Mouse (Mus musculus) layer of hippocampus, postnatal 10 days (tissue): ENCODE data around the gene Vmn1r215. TPM values are rescaled to one million over a fixed set of nuclear protein-coding genes. Genes with fewer than 3 reads are reported as not detected.
"Not testable (repeated sequence)": the region's sequence is repeated elsewhere in the genome, so short reads cannot be mapped to it uniquely, and the experiment has no call there.

ENCODE experiments used
- DNase-seq, 2 experiments: peaks; one replicate each; pipeline ENCODE4 v3.0.0; 2021; ENCODE audit warnings: low spot score in 2 of 2
- long read RNA-seq: library from polyadenylated mRNA; stranded (forward); transcript quantifications from one replicate; pipeline ENCODE4 v2.0.0, GENCODE M21; 2023
- total RNA-seq, 2 experiments: library from RNA; stranded (reverse); gene quantifications; 2 replicates each; pipeline ENCODE4 v1.2.3; 2021

The Vmn1r215 gene
- not detected for total RNA-seq
- long read RNA-seq, result 0 reads

GRCm38 (mm10) chr13:23067725-23068124, at the start of gene Vmn1r215:
Gene Vmn1r215, plus strand, starts transcription at chr13:23068025.
- DNase-seq, result no peak

GRCm38 (mm10) chr13:23018158-23018557, 49.7 kb upstream of the Vmn1r215 start:
- DNase-seq, result no peak

- no peak for DNase-seq
Measured at GRCm38 (mm10) chr13:23024812-23025211, 43.0 kb upstream of the Vmn1r215 start.

- DNase-seq, result no peak
Measured at GRCm38 (mm10) chr13:23030118-23030517, 37.7 kb upstream of the Vmn1r215 start, which contains the start of gene Vmn1r214. Gene Vmn1r214, plus strand, starts transcription at chr13:23030418.

- DNase-seq, result no peak
Measured at GRCm38 (mm10) chr13:23057778-23058177, 10.0 kb upstream of the Vmn1r215 start.

- DNase-seq, result no peak
Measured at GRCm38 (mm10) chr13:23069312-23069711, 1.5 kb downstream of the Vmn1r215 start.

GRCm38 (mm10) chr13:23094386-23094785, 26.6 kb downstream of the Vmn1r215 start:
- no peak for DNase-seq

- DNase-seq, result not testable (repeated sequence)
Measured at GRCm38 (mm10) chr13:23118126-23118525, 50.3 kb downstream of the Vmn1r215 start, which contains the start of gene Vmn1r217. Gene Vmn1r217, minus strand, starts transcription at chr13:23118226.

GRCm38 (mm10) chr13:23120611-23121010, 52.8 kb downstream of the Vmn1r215 start:
- DNase-seq, result no peak

Other genes with a start within 250 kb of the Vmn1r215 start
- not detected for gene Vmn1r210, start 236.7 kb upstream of the Vmn1r215 start, total RNA-seq
- gene Vmn1r211, start 210.5 kb upstream of the Vmn1r215 start, total RNA-seq, result not detected
- not detected for gene Vmn1r212, start 183.8 kb upstream of the Vmn1r215 start, total RNA-seq
- not detected for gene Vmn1r213, start 60.4 kb upstream of the Vmn1r215 start, total RNA-seq
- gene Vmn1r214, start 37.6 kb upstream of the Vmn1r215 start, total RNA-seq, result not detected
- gene Vmn1r217, start 50.2 kb downstream of the Vmn1r215 start, total RNA-seq, result not detected
- gene Vmn1r218, start 65.1 kb downstream of the Vmn1r215 start, total RNA-seq, result not detected
- gene Vmn1r219, start 91.3 kb downstream of the Vmn1r215 start, total RNA-seq, result not detected
- not detected for gene Vmn1r220, start 120.0 kb downstream of the Vmn1r215 start, total RNA-seq
- not detected for gene Vmn1r221, start 146.1 kb downstream of the Vmn1r215 start, total RNA-seq
- not detected for gene Vmn1r222, start 167.9 kb downstream of the Vmn1r215 start, total RNA-seq
- gene Vmn1r223, start 179.1 kb downstream of the Vmn1r215 start, total RNA-seq, result not detected